Mouse (Mus musculus) hindbrain, embryonic 12.5 days (tissue): Measurements from ENCODE around the gene Svs3a. TPM values are rescaled to one million over a fixed set of nuclear protein-coding genes. Genes with fewer than 3 reads are reported as not detected.
"Not testable (repeated sequence)": the region's sequence is repeated elsewhere in the genome, so short reads cannot be mapped to it uniquely, and the experiment has no call there.

Experiments
- ATAC-seq: fragments of 200-750 bp; cut with Nextera tagmentation; 2 replicates; pipeline ENCODE4 v1.8.0; 2017; ENCODE audit warnings: moderate TSS enrichment; ENCODE audit not compliant: low FRiP score
- H3K27ac ChIP-seq: fragments of 300-500 bp; sonication (generic); 2 replicates; pipeline ENCODE4 v1.5.1; 2016; ENCODE audit warnings: mild to moderate bottlenecking
- H3K27me3 ChIP-seq: fragments of 300-500 bp; sonication (generic); 2 replicates; pipeline ENCODE4 v1.6.1; 2016; ENCODE audit warnings: mild to moderate bottlenecking
- H3K36me3 ChIP-seq: fragments of 300-500 bp; sonication (generic); 2 replicates; pipeline ENCODE4 v1.6.1; 2016; ENCODE audit warnings: mild to moderate bottlenecking
- H3K4me1 ChIP-seq: fragments of 300-500 bp; sonication (generic); 2 replicates; pipeline ENCODE4 v1.6.1; 2016
- H3K4me2 ChIP-seq: fragments of 300-500 bp; sonication (generic); replicated peaks from 2 replicates; pipeline ENCODE4 v1.6.1; 2016; ENCODE audit warnings: mild to moderate bottlenecking
- H3K4me3 ChIP-seq: fragments of 300-500 bp; sonication (generic); 2 replicates; pipeline ENCODE4 v1.5.1; 2016; ENCODE audit warnings: mild to moderate bottlenecking
- H3K9ac ChIP-seq: fragments of 300-500 bp; sonication (generic); 2 replicates; pipeline ENCODE4 v1.6.1; 2016; ENCODE audit warnings: mild to moderate bottlenecking, moderate library complexity
- H3K9me3 ChIP-seq: fragments of 300-500 bp; sonication (generic); replicated peaks from 2 replicates; pipeline ENCODE4 v1.6.1; 2016; ENCODE audit warnings: mild to moderate bottlenecking
- WGBS: fragments of 180-500 bp; shearing (Covaris S2); methylation state at CpG from one replicate; pipeline ENCODE4 v1.1.7; 2016; 5-methylcytosine and 5-hydroxymethylcytosine counted together
- polyA plus RNA-seq: library from polyadenylated mRNA; unstranded; fragments of >200 nt; fragmentation: Nextera tagmentation; extraction: Ambion mirVana; gene quantifications from 2 replicates; pipeline ENCODE4 v1.2.1, GENCODE M21; 2016

Gene Svs3a
- polyA plus RNA-seq = not detected in 2 replicates

- H3K36me3 ChIP-seq, H3K27ac ChIP-seq, H3K4me3 ChIP-seq, H3K27me3 ChIP-seq, ATAC-seq, H3K9me3 ChIP-seq, H3K4me1 ChIP-seq, H3K4me2 ChIP-seq, H3K9ac ChIP-seq: not testable (repeated sequence)
- 68% methylated on average over 1 of the region's 1 CpGs for WGBS
Observed at GRCm38 (mm10) chr2:164288968-164289367, at the start of gene Svs3a. TSS of gene Svs3a (plus strand) at chr2:164289268.

DNA sequence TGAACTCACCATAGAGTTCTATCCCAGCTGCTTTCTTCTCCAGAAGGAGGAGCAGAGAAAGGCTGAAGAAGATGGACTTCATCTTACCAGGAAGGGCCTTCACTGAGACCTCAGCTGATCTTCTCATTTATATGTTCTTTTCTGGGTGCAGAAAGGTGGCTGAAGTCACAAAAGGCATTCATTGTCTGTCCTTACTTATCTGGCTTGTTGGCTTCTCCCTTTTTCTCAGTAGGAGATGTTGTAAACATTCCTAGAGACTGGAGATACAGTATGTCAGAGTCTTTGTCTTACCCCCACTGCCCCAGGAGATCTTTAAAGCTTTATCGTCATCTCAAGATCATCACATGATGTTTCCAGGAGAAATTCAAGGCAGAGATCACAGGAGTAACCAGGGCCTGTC lies 32.5 kb upstream of the Svs3a start, which contains the start of gene Svs3b:
Gene Svs3b, minus strand, starts transcription at position 101 of the 400 bp plus-strand sequence.
- not testable (repeated sequence) for ATAC-seq, H3K36me3 ChIP-seq, H3K27me3 ChIP-seq, H3K9ac ChIP-seq, H3K4me1 ChIP-seq, H3K9me3 ChIP-seq, H3K4me2 ChIP-seq, H3K4me3 ChIP-seq, H3K27ac ChIP-seq
- whole genome bisulfite sequencing = 93% methylated on average over 1 of the region's 1 CpGs

GRCm38 (mm10) chr2:164278359-164278758 lies 10.7 kb upstream of the Svs3a start, which contains the start of gene Svs4:
TSS of gene Svs4 (minus strand) at chr2:164278459.
- no peaks in the 10 kb centered on the region for H3K4me1 ChIP-seq
- no peak for ATAC-seq
- no peak within 1 kb of the TSS for H3K4me3 ChIP-seq
- H3K4me2 ChIP-seq = no peak within 1 kb of the TSS
- no peaks in the 10 kb centered on the region for H3K36me3 ChIP-seq
- H3K27ac ChIP-seq = no peak within 1 kb of the TSS
- no peak within 1 kb of the TSS for H3K9ac ChIP-seq
- H3K27me3 ChIP-seq = no peaks in the 10 kb centered on the region
- 91% methylated on average over 4 of the region's 4 CpGs for WGBS
- no peaks in the 10 kb centered on the region for H3K9me3 ChIP-seq

DNA sequence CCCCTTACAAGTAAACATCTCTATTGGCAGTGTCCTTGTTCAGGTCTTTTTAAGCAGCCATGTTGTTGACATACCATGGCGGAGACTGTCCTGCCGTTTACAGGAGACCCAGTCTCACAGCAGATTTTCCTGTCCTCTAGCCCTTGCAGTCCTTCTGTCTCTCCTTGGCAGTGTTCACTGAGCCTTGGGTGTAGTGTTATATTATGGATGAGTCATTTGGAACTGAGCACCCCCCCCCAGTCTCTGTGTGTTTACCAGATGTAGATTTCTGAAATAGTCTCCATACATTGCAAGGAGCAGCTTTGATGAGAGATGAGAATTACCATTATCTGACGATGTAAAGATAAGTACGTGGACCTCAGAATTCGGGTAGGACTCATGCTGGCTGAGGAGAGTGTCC lies 23.5 kb downstream of the Svs3a start:
- ATAC-seq = no peak
- Histone ChIP-seq H3K27me3 (no peaks in the 10 kb centered on the region), H3K4me1 (no peaks in the 10 kb centered on the region), H3K4me2 (no peak overlapping the region), H3K36me3 (no peaks in the 10 kb centered on the region), H3K27ac (no peak overlapping the region), H3K4me3 (no peak overlapping the region), H3K9me3 (no peaks in the 10 kb centered on the region), H3K9ac (no peak overlapping the region)
- WGBS = 85% methylated on average over 5 of the region's 5 CpGs

DNA sequence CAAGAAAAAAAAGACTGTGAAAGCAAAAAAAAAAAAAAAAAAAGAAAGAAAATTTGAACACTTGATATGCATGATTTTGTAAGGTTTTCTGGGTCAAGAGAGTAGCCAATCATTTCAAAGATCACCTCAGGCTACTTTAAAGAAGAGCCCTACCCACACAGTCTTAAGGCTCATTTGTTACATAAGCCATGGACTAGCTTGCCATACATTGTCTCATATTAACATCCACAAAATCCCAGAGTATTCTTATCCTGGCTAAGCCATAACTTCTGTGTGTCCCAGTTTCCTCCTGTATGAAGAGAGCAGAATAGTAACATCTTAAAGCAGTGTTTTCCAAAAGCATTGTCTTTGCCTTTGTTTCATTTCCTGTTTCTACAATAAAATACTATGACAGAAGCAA lies 26.4 kb downstream of the Svs3a start:
- H3K4me2 ChIP-seq, H3K4me1 ChIP-seq, H3K36me3 ChIP-seq, H3K27me3 ChIP-seq, H3K27ac ChIP-seq, H3K4me3 ChIP-seq, ATAC-seq, H3K9me3 ChIP-seq, H3K9ac ChIP-seq: not testable (repeated sequence)

GRCm38 (mm10) chr2:164316451-164316850 lies 27.4 kb downstream of the Svs3a start, which contains the start of gene Svs6:
TSS of gene Svs6 (plus strand) at chr2:164316751.
- H3K36me3 ChIP-seq, H3K4me2 ChIP-seq, H3K27me3 ChIP-seq, ATAC-seq, H3K9me3 ChIP-seq, H3K27ac ChIP-seq, H3K4me3 ChIP-seq, H3K4me1 ChIP-seq, H3K9ac ChIP-seq: not testable (repeated sequence)
- 68% methylated on average over 1 of the region's 1 CpGs for WGBS

GRCm38 (mm10) chr2:164320983-164321382 lies 31.9 kb downstream of the Svs3a start:
- Histone ChIP-seq H3K4me1 (no peaks in the 10 kb centered on the region), H3K27ac (no peak overlapping the region), H3K9ac (no peak overlapping the region), H3K4me2 (no peak overlapping the region), H3K4me3 (no peak overlapping the region), H3K36me3 (no peaks in the 10 kb centered on the region), H3K27me3 (no peaks in the 10 kb centered on the region), H3K9me3 (no peaks in the 10 kb centered on the region)
- ATAC-seq = no peak
- 88% methylated on average over 6 of the region's 6 CpGs for WGBS

DNA sequence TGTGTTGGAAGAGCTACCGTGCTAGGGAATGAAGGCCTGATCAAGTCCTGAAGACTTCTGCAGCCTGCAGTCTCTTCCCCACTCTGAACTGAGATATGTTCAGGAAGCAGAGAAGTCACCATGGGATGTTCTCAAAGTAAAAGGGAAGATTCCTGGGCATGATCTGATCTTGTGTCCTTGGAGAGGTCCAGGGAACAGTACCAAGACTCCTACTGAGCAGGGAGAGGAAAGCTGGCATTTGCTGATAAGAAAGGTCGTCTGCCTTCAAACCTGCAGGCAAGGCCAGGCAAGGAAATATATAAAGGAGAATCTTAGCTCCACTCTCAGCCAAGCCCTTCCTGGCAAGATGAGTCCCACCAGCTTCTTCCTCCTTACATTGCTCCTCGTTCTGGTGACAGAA lies 43.4 kb downstream of the Svs3a start, which contains the start of gene Svs5:
Gene Svs5, plus strand, starts transcription at position 301 of the 400 bp plus-strand sequence.
- not testable (repeated sequence) for H3K27me3 ChIP-seq, H3K9ac ChIP-seq, H3K4me3 ChIP-seq, H3K27ac ChIP-seq, H3K4me2 ChIP-seq, ATAC-seq, H3K36me3 ChIP-seq, H3K4me1 ChIP-seq, H3K9me3 ChIP-seq
- 84% methylated on average over 3 of the region's 3 CpGs for WGBS

Other genes starting within 250 kb of the Svs3a start
- gene Stk4, start 218.9 kb upstream of the Svs3a start, polyA plus RNA-seq = 32.0 and 34.5 TPM in 2 replicates
- gene Tomm34, start 218.1 kb upstream of the Svs3a start, polyA plus RNA-seq = 47.0 and 47.8 TPM in 2 replicates
- gene Kcns1, start 118.2 kb upstream of the Svs3a start, polyA plus RNA-seq = 0.27 and 0.30 TPM in 2 replicates
- not detected in 2 replicates for gene Wfdc5, start 106.5 kb upstream of the Svs3a start, polyA plus RNA-seq
- gene Wfdc12, start 98.7 kb upstream of the Svs3a start, polyA plus RNA-seq = 0.31 TPM in 1 of 2 replicates, not detected in the other
- gene Wfdc15a, start 89.1 kb upstream of the Svs3a start, polyA plus RNA-seq = not detected in 2 replicates
- not detected in 2 replicates for gene Wfdc15b, start 67.6 kb upstream of the Svs3a start, polyA plus RNA-seq
- not detected in 2 replicates for gene Svs2, start 50.8 kb upstream of the Svs3a start, polyA plus RNA-seq
- gene Svs3b, start 32.6 kb upstream of the Svs3a start, polyA plus RNA-seq = not detected in 2 replicates
- not detected in 2 replicates for gene Svs4, start 10.8 kb upstream of the Svs3a start, polyA plus RNA-seq
- gene Svs6, start 27.5 kb downstream of the Svs3a start, polyA plus RNA-seq = not detected in 2 replicates
- gene Svs5, start 43.5 kb downstream of the Svs3a start, polyA plus RNA-seq = not detected in 2 replicates
- 1.2 and 2.0 TPM in 2 replicates for gene Slpi, start 99.8 kb downstream of the Svs3a start, polyA plus RNA-seq
- 0.33 and 0.37 TPM in 2 replicates for gene Rbpjl, start 113.9 kb downstream of the Svs3a start, polyA plus RNA-seq
- 31.5 and 39.5 TPM in 2 replicates for gene Matn4, start 115.9 kb downstream of the Svs3a start, polyA plus RNA-seq
- 17.6 and 18.8 TPM in 2 replicates for gene Sdc4, start 154.6 kb downstream of the Svs3a start, polyA plus RNA-seq
- 65.1 and 71.5 TPM in 2 replicates for gene Sys1, start 167.7 kb downstream of the Svs3a start, polyA plus RNA-seq
- 1.2 and 5.7 TPM in 2 replicates for gene Gm20458, start 171.7 kb downstream of the Svs3a start, polyA plus RNA-seq
- gene Trp53tg5, start 184.5 kb downstream of the Svs3a start, polyA plus RNA-seq = not detected in 2 replicates
- 5.1 and 7.2 TPM in 2 replicates for gene Dbndd2, start 196.8 kb downstream of the Svs3a start, polyA plus RNA-seq
- gene Pigt, start 208.3 kb downstream of the Svs3a start, polyA plus RNA-seq = 48.9 and 53.3 TPM in 2 replicates